Mouse (Mus musculus) heart, embryonic 11.5 days (tissue): ENCODE measurements around the gene Ryr2. TPM values are rescaled to one million over a fixed set of nuclear protein-coding genes. Genes with fewer than 3 reads are reported as not detected.

Experiments used
- ATAC-seq: fragments of 200-750 bp; cut with Nextera tagmentation; replicated peaks from 2 replicates; pipeline ENCODE4 v1.8.0; 2017; ENCODE audit warnings: moderate library complexity; ENCODE audit not compliant: insufficient number of reproducible peaks, low FRiP score, low TSS enrichment
- H3K27ac ChIP-seq: fragments of 300-500 bp; sonication (generic); 2 replicates; pipeline ENCODE4 v1.5.1; 2014; ENCODE audit warnings: mild to moderate bottlenecking, low read depth, low read length
- H3K27me3 ChIP-seq: fragments of 300-500 bp; sonication (generic); 2 replicates; pipeline ENCODE4 v1.6.1; 2014; ENCODE audit warnings: mild to moderate bottlenecking, low read length, mixed read lengths; ENCODE audit not compliant: control insufficient read depth, insufficient read depth
- H3K36me3 ChIP-seq: fragments of 300-500 bp; sonication (generic); 2 replicates; pipeline ENCODE4 v1.6.1; 2014; ENCODE audit warnings: mild to moderate bottlenecking, low read length, moderate library complexity, mixed read lengths; ENCODE audit not compliant: control insufficient read depth, insufficient read depth
- H3K4me1 ChIP-seq: fragments of 300-500 bp; sonication (generic); 2 replicates; pipeline ENCODE4 v1.6.1; 2014; ENCODE audit warnings: low read length; ENCODE audit not compliant: control insufficient read depth, insufficient read depth
- H3K4me2 ChIP-seq: fragments of 300-500 bp; sonication (generic); 2 replicates; pipeline ENCODE4 v1.6.1; 2014; ENCODE audit warnings: mild to moderate bottlenecking, moderate library complexity
- H3K4me3 ChIP-seq: fragments of 300-500 bp; sonication (generic); 2 replicates; pipeline ENCODE4 v1.5.1; 2014; ENCODE audit warnings: low read depth, low read length
- H3K9ac ChIP-seq: fragments of 300-500 bp; sonication (generic); 2 replicates; pipeline ENCODE4 v1.6.1; 2014; ENCODE audit warnings: mild to moderate bottlenecking, low read depth, low read length, moderate library complexity
- H3K9me3 ChIP-seq: fragments of 300-500 bp; sonication (generic); replicated peaks from 2 replicates; pipeline ENCODE4 v1.6.1; 2016; ENCODE audit warnings: low read length; ENCODE audit not compliant: control insufficient read depth
- WGBS: fragments of 180-500 bp; shearing (Covaris S2); extraction: QIAGEN DNeasy Blood & Tissue Kit; methylation state at CpG from one replicate; pipeline ENCODE4 v1.1.7; 2014; ENCODE audit not compliant: insufficient replicate concordance; 5-methylcytosine and 5-hydroxymethylcytosine counted together
- polyA plus RNA-seq: library from polyadenylated mRNA; unstranded; fragments of >200 nt; fragmentation: Nextera tagmentation; extraction: Ambion mirVana; gene quantifications from 2 replicates; pipeline ENCODE4 v1.2.1, GENCODE M21; 2014

Ryr2 gene
- polyA plus RNA-seq, 1 experiment from 2014 or later: 46.7 TPM

- Histone ChIP-seq H3K4me3 (no peak overlapping the region), H3K4me2 (no peak overlapping the region), H3K4me1 (0 out of 2 replicates have a peak, but pooled peaks cover 3% of the 10 kb centered on the region), H3K36me3 (no peaks in the 10 kb centered on the region), H3K27me3 (no peaks in the 10 kb centered on the region), H3K9me3 (no peaks in the 10 kb centered on the region), H3K27ac (no peak overlapping the region), H3K9ac (no peak overlapping the region)
- 80% methylated on average over 4 of the region's 4 CpGs for WGBS
- no peak for ATAC-seq
Observed at GRCm38 (mm10) chr13:11977606-11978005, 129.1 kb downstream of the Ryr2 start.

- H3K27me3 ChIP-seq: no peaks in the 10 kb centered on the region
- no peak for ATAC-seq
- peaks cover 10% of the 10 kb centered on the region for H3K4me1 ChIP-seq
Observed at GRCm38 (mm10) chr13:11964391-11964790, 142.4 kb downstream of the Ryr2 start.

GRCm38 (mm10) chr13:11959488-11960174, 147.1 kb downstream of the Ryr2 start:
- Histone ChIP-seq H3K27ac (no peak overlapping the region), H3K4me3 (no peak overlapping the region), H3K36me3 (no peaks in the 10 kb centered on the region), H3K4me1 (peaks cover 24% of the 10 kb centered on the region), H3K27me3 (no peaks in the 10 kb centered on the region), H3K9ac (no peak overlapping the region), H3K9me3 (no peaks in the 10 kb centered on the region), H3K4me2 (no peak overlapping the region)
- ATAC-seq: no peak; the same call in 1 of the 2 replicates

More at GRCm38 (mm10) chr13:11964391-11964790, 142.4 kb downstream of the Ryr2 start:
- H3K4me2 ChIP-seq: no peak overlapping the region
- H3K9ac ChIP-seq: no peak overlapping the region
- no peaks in the 10 kb centered on the region for H3K9me3 ChIP-seq
- H3K4me3 ChIP-seq: no peak overlapping the region
- H3K36me3 ChIP-seq: no peaks in the 10 kb centered on the region
- H3K27ac ChIP-seq: no peak overlapping the region

GRCm38 (mm10) chr13:11958854-11959253, 147.9 kb downstream of the Ryr2 start:
- H3K9me3 ChIP-seq: no peaks in the 10 kb centered on the region
- H3K4me1 ChIP-seq: peaks cover 17% of the 10 kb centered on the region
- H3K27me3 ChIP-seq: no peaks in the 10 kb centered on the region
- no peaks in the 10 kb centered on the region for H3K36me3 ChIP-seq
- 76% methylated on average over 3 of the region's 3 CpGs for WGBS
- no peak overlapping the region for H3K27ac ChIP-seq
- no peak overlapping the region for H3K9ac ChIP-seq
- H3K4me2 ChIP-seq: no peak overlapping the region
- no peak for ATAC-seq
- no peak overlapping the region for H3K4me3 ChIP-seq

GRCm38 (mm10) chr13:11958271-11958670, 148.5 kb downstream of the Ryr2 start:
- no peak overlapping the region for H3K9ac ChIP-seq
- no peaks in the 10 kb centered on the region for H3K9me3 ChIP-seq
- no peaks in the 10 kb centered on the region for H3K36me3 ChIP-seq
- peaks cover 17% of the 10 kb centered on the region for H3K4me1 ChIP-seq
- H3K27ac ChIP-seq: no peak overlapping the region
- 72% methylated on average over 4 of the region's 4 CpGs for WGBS
- ATAC-seq: no peak
- H3K27me3 ChIP-seq: no peaks in the 10 kb centered on the region
- no peak overlapping the region for H3K4me2 ChIP-seq
- no peak overlapping the region for H3K4me3 ChIP-seq

- Histone ChIP-seq H3K27ac (no peak overlapping the region), H3K4me1 (peaks cover 5% of the 10 kb centered on the region; the same call in 1 of the 2 replicates), H3K27me3 (no peaks in the 10 kb centered on the region), H3K36me3 (no peaks in the 10 kb centered on the region), H3K9me3 (no peaks in the 10 kb centered on the region), H3K4me3 (no peak overlapping the region), H3K9ac (no peak overlapping the region), H3K4me2 (no peak overlapping the region)
- ATAC-seq: no peak
- WGBS: 77% methylated on average over 3 of the region's 3 CpGs
Observed at GRCm38 (mm10) chr13:11951951-11952350, 154.8 kb downstream of the Ryr2 start.

- no peak overlapping the region for H3K9ac ChIP-seq
- H3K9me3 ChIP-seq: no peaks in the 10 kb centered on the region
- H3K27me3 ChIP-seq: no peaks in the 10 kb centered on the region
- H3K4me3 ChIP-seq: no peak overlapping the region
- no peak overlapping the region for H3K27ac ChIP-seq
- 98% methylated on average over 2 of the region's 2 CpGs for WGBS
- ATAC-seq: no peak
- no peaks in the 10 kb centered on the region for H3K36me3 ChIP-seq
- no peaks in the 10 kb centered on the region for H3K4me1 ChIP-seq
- H3K4me2 ChIP-seq: no peak overlapping the region
Observed at GRCm38 (mm10) chr13:11945740-11946139, 161.0 kb downstream of the Ryr2 start.

GRCm38 (mm10) chr13:11941724-11942123, 165.0 kb downstream of the Ryr2 start:
- Histone ChIP-seq H3K9me3 (no peaks in the 10 kb centered on the region), H3K36me3 (no peaks in the 10 kb centered on the region), H3K4me3 (no peak overlapping the region), H3K4me1 (no peaks in the 10 kb centered on the region), H3K4me2 (no peak overlapping the region), H3K27ac (no peak overlapping the region), H3K9ac (no peak overlapping the region), H3K27me3 (no peaks in the 10 kb centered on the region)
- no peak for ATAC-seq
- WGBS: 78% methylated on average over 4 of the region's 4 CpGs
